Mouse (Mus musculus): Measurements from ENCODE around the gene Olfr1180. TPM values are rescaled to one million over a fixed set of nuclear protein-coding genes. Genes with fewer than 3 reads are reported as not detected.

The Olfr1180 gene
- polyA plus RNA-seq (2014; fragmentation: Illumina TruSeq; extraction: RNeasy Lipid Tissue Mini Kit (QIAGEN cat#74804); ENCODE audit: low read depth, low replicate concordance) = not detected

GRCm38 (mm10) chr2:88419051-88419450, at the start of gene Olfr1180:
Gene Olfr1180 (minus strand): TSS chr2:88419151.

GRCm38 (mm10) chr2:88454567-88454966, 35.6 kb upstream of the Olfr1180 start, which contains the start of gene Olfr1183:
Gene Olfr1183 (plus strand): TSS chr2:88454867.

GRCm38 (mm10) chr2:88449031-88449430, 30.1 kb upstream of the Olfr1180 start, which contains the start of gene Gm13757:
Gene Gm13757 (minus strand): TSS chr2:88449131.

GRCm38 (mm10) chr2:88426071-88426470, 7.1 kb upstream of the Olfr1180 start, which contains the start of gene Olfr1181:
Gene Olfr1181 (minus strand): TSS chr2:88426171.

GRCm38 (mm10) chr2:88406353-88406752, 12.6 kb downstream of the Olfr1180 start, which contains the start of gene Olfr1179:
Gene Olfr1179 (minus strand): TSS chr2:88406453.

GRCm38 (mm10) chr2:88386762-88387161, 32.2 kb downstream of the Olfr1180 start, which contains the start of gene Olfr1178:
Gene Olfr1178 (plus strand): TSS chr2:88387062.

Other genes with a start within 250 kb of the Olfr1180 start
- not detected for gene Olfr1168, start 237.3 kb downstream of the Olfr1180 start, polyA plus RNA-seq (2014; fragmentation: Illumina TruSeq; extraction: RNeasy Lipid Tissue Mini Kit (QIAGEN cat#74804); ENCODE audit: low read depth, low replicate concordance)
- gene Olfr1170, start 190.8 kb downstream of the Olfr1180 start, polyA plus RNA-seq (2014; fragmentation: Illumina TruSeq; extraction: RNeasy Lipid Tissue Mini Kit (QIAGEN cat#74804); ENCODE audit: low read depth, low replicate concordance) = not detected
- not detected for gene Olfr1173, start 139.3 kb downstream of the Olfr1180 start, polyA plus RNA-seq (2014; fragmentation: Illumina TruSeq; extraction: RNeasy Lipid Tissue Mini Kit (QIAGEN cat#74804); ENCODE audit: low read depth, low replicate concordance)
- gene Olfr1174-ps, start 104.0 kb downstream of the Olfr1180 start, polyA plus RNA-seq (2014; fragmentation: Illumina TruSeq; extraction: RNeasy Lipid Tissue Mini Kit (QIAGEN cat#74804); ENCODE audit: low read depth, low replicate concordance) = not detected
- not detected for gene Olfr1175-ps, start 91.9 kb downstream of the Olfr1180 start, polyA plus RNA-seq (2014; fragmentation: Illumina TruSeq; extraction: RNeasy Lipid Tissue Mini Kit (QIAGEN cat#74804); ENCODE audit: low read depth, low replicate concordance)
- not detected for gene Olfr1176, start 82.4 kb downstream of the Olfr1180 start, polyA plus RNA-seq (2014; fragmentation: Illumina TruSeq; extraction: RNeasy Lipid Tissue Mini Kit (QIAGEN cat#74804); ENCODE audit: low read depth, low replicate concordance)
- not detected for gene Olfr1177-ps, start 72.7 kb downstream of the Olfr1180 start, polyA plus RNA-seq (2014; fragmentation: Illumina TruSeq; extraction: RNeasy Lipid Tissue Mini Kit (QIAGEN cat#74804); ENCODE audit: low read depth, low replicate concordance)
- not detected for gene Olfr1178, start 32.1 kb downstream of the Olfr1180 start, polyA plus RNA-seq (2014; fragmentation: Illumina TruSeq; extraction: RNeasy Lipid Tissue Mini Kit (QIAGEN cat#74804); ENCODE audit: low read depth, low replicate concordance)
- gene Olfr1179, start 12.7 kb downstream of the Olfr1180 start, polyA plus RNA-seq (2014; fragmentation: Illumina TruSeq; extraction: RNeasy Lipid Tissue Mini Kit (QIAGEN cat#74804); ENCODE audit: low read depth, low replicate concordance) = not detected
- gene Olfr1181, start 7.0 kb upstream of the Olfr1180 start, polyA plus RNA-seq (2014; fragmentation: Illumina TruSeq; extraction: RNeasy Lipid Tissue Mini Kit (QIAGEN cat#74804); ENCODE audit: low read depth, low replicate concordance) = not detected
- not detected for gene Gm13757, start 30.0 kb upstream of the Olfr1180 start, polyA plus RNA-seq (2014; fragmentation: Illumina TruSeq; extraction: RNeasy Lipid Tissue Mini Kit (QIAGEN cat#74804); ENCODE audit: low read depth, low replicate concordance)
- not detected for gene Olfr1183, start 35.7 kb upstream of the Olfr1180 start, polyA plus RNA-seq (2014; fragmentation: Illumina TruSeq; extraction: RNeasy Lipid Tissue Mini Kit (QIAGEN cat#74804); ENCODE audit: low read depth, low replicate concordance)
- not detected for gene Olfr1184, start 64.4 kb upstream of the Olfr1180 start, polyA plus RNA-seq (2014; fragmentation: Illumina TruSeq; extraction: RNeasy Lipid Tissue Mini Kit (QIAGEN cat#74804); ENCODE audit: low read depth, low replicate concordance)
- not detected for gene Olfr1185-ps1, start 74.2 kb upstream of the Olfr1180 start, polyA plus RNA-seq (2014; fragmentation: Illumina TruSeq; extraction: RNeasy Lipid Tissue Mini Kit (QIAGEN cat#74804); ENCODE audit: low read depth, low replicate concordance)
- gene Olfr1186, start 99.4 kb upstream of the Olfr1180 start, polyA plus RNA-seq (2014; fragmentation: Illumina TruSeq; extraction: RNeasy Lipid Tissue Mini Kit (QIAGEN cat#74804); ENCODE audit: low read depth, low replicate concordance) = not detected
- not detected for gene Olfr1188, start 137.8 kb upstream of the Olfr1180 start, polyA plus RNA-seq (2014; fragmentation: Illumina TruSeq; extraction: RNeasy Lipid Tissue Mini Kit (QIAGEN cat#74804); ENCODE audit: low read depth, low replicate concordance)
- gene Olfr1189, start 167.3 kb upstream of the Olfr1180 start, polyA plus RNA-seq (2014; fragmentation: Illumina TruSeq; extraction: RNeasy Lipid Tissue Mini Kit (QIAGEN cat#74804); ENCODE audit: low read depth, low replicate concordance) = not detected
- not detected for gene Olfr1191-ps1, start 221.4 kb upstream of the Olfr1180 start, polyA plus RNA-seq (2014; fragmentation: Illumina TruSeq; extraction: RNeasy Lipid Tissue Mini Kit (QIAGEN cat#74804); ENCODE audit: low read depth, low replicate concordance)
- gene Olfr1192-ps1, start 229.4 kb upstream of the Olfr1180 start, polyA plus RNA-seq (2014; fragmentation: Illumina TruSeq; extraction: RNeasy Lipid Tissue Mini Kit (QIAGEN cat#74804); ENCODE audit: low read depth, low replicate concordance) = not detected